Mouse (Mus musculus): ENCODE results near the gene Cct7.

The Cct7 gene

DNA sequence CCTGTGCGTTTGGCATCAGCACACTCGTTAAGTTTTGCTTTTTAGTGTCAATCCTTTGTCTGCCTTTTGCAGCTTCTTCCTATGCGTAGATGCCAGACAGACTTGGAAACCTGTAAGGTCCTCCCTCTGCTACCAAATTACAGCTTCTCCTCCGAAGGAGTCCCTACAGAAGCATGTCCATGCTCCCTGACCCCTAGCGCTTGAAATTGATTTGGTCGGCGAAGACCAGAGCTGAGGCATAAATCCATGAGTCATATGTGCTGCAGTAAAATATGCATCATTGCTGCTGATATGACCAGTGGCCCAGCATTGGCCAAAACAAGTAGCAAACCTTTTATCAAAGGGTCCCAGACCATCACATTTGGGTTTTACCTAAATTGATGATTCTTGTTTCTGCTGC is 1.5 kb downstream of the Cct7 start:
- DNase-seq = no peak

GRCm38 (mm10) chr6:85459621-85460020 is 8.3 kb downstream of the Cct7 start:
- no peak for DNase-seq

- no peak for DNase-seq
Observed at GRCm38 (mm10) chr6:85465381-85465780, 14.1 kb downstream of the Cct7 start.

DNA sequence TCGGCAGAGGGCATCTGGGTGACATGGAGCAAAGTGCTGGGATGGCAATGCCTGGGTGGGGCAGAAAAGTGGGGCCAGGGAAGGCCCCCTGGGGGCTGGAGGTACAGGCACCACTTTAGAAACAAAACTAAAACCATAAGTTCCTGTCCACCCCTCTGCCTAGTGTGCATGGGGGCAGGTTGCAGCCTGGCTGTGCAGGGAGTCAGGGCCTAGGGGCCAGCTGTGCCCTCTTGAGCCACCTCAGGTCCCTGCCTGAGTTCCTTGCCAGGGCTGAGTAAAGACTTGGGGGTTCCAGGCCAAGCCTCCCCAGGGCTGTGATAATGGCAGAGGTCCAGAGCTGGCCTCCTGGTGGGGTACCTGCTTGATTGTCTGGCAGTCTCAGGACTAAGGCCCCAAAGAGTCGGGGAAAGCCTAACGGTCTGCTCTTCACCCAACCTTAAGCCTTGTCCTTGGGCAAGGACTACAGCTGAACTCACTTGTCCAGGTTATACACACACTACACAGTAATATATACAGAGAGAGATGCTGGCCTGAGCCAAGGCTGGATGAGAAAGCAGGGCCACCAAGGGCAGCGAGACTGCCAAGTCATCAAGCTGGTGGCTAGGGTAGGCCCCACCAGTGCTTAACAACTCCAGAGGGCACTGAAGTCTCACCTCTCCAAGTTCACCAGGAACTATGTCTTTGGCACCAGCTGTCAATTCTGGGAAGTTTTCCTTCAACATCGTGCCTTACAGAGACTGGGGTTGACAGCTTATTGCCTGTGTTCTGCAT is 18.5 kb downstream of the Cct7 start:
- no peak for DNase-seq

GRCm38 (mm10) chr6:85471962-85472361 is 20.6 kb downstream of the Cct7 start:
- no peak for DNase-seq

- DNase-seq = no peak
Observed at GRCm38 (mm10) chr6:85472542-85472941, 21.2 kb downstream of the Cct7 start.

GRCm38 (mm10) chr6:85475581-85475980 is 24.3 kb downstream of the Cct7 start:
- DNase-seq = no peak

DNA sequence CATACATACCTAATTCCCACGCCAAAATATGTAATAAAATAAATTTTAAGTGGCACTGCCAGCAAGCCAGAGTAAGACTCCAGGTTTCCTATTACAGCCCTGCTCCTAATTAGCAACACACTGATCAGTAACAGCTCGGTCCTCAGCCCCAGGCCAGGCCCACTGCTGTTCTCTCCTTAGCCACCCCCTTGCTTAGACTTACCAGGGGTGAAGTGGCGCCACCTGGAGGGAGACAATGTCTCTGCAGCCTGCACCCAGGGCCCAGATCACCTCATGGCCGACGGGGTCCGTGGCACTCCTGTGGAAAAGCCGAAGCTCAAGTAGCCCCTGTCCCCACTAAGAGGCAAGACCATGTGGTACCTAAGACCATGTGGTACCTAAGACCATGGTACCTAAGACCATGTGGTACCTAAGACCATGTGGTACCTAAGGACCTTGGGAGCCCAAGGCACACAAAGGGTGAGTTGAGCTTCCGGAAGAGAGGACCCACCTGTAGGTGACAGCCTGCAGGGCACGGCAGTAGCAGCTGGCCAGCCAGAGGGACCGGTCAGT is 26.1 kb downstream of the Cct7 start:
- DNase-seq = peak; percentile 39

DNA sequence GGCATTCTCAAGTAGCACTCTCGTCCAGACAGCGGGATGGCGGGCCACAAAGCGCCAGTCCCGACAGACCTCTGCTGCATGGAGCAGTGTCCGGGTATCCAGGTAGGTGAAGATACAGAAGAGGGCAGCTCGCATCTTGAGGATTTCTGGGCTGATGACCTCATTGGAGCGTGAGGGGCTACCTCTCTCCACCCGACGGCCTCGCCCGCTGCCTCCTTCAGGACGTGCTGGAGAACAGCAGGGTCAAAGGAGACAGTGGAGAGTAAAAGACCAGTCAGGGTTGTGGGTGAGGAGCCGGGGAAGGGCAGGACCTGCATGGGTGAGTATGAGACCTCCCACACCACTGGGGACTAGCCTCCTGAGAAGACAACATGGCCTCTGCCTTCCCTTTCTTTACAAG is 27.1 kb downstream of the Cct7 start:
- DNase-seq = no peak

DNA sequence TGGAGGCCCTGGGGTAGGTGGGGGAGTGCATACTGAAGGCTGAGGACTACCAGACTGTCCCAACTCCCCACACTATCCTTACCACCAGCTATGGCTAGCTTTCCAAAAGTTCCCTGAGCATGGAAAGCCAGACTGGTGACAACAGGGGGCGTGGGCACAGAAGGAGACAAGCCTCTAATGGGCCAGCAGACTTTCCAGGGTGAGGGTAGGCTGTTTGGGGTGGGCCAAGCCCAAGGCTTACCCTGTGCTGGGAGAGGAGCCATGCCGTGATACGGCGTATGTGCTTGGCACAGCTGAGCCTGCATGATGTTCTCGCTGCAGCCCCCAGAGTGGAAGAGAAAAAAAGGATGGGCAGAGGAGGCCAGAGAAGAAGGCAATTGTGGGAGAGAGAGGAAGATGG is 28.7 kb downstream of the Cct7 start:
- DNase-seq = no peak

- no peak for DNase-seq
Observed at GRCm38 (mm10) chr6:85480685-85481084, 29.4 kb downstream of the Cct7 start.

- peak; percentile 6 for DNase-seq
Observed at GRCm38 (mm10) chr6:85483843-85484721, 32.8 kb downstream of the Cct7 start.

DNA sequence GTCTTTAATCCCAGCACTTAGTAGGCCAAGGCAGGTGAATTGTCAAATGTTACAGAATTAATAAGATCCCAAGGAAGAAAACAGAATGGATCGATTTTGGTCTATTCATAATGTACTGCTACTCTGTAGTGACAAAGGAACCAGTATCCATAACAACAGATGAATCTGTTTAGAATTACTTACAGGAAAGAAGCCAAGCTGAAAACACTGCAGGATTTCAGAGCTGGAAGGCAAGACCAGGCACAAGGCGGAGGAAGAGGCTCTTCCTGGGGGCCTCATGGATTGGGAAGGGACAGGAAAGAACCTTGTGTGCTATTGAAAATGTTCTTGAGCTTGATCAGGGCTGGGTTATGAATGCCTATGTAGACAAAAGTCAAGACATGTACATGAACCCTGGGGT is 34.4 kb downstream of the Cct7 start:
- no peak for DNase-seq

DNA sequence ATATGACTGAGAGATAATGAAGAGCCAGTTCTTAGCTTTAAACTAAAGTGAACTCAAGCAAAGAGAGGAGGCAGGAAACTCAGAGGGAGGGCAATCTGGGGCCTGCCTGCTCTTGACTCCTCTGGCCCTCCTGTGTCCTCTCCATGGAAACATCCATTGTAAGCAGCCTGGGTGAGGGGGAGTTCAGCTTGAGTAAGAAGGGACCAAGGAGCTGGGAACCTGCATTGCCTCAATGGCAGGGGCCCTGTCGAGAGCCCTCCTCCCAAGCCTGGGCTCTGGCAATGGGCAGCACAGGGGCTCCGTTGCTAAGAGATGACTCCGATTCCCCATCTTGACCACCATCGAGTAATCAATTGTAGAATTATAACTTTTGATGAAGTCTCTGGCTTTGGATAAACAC is 37.2 kb downstream of the Cct7 start:
- DNase-seq = no peak

DNA sequence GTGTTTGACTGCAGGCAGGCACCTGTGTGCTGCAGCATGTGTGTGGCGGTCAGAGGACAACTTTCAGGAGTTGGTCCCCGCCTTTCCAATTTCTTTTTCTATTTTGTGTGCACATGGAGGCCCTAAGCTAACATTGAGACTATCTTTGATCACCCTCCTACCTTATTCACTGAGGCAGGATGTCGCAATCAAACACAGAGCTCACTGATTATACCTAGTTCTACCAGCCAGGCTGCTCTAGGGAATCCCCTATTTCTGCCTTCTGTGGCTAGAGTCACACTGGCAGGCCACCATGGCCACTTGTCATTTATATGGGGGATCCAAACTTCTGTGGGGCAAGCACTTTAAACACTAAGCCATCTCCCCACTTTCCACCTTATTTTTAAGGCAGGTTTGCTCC is 38.4 kb downstream of the Cct7 start:
- DNase-seq = no peak

- no peak for DNase-seq
Observed at GRCm38 (mm10) chr6:85490252-85490651, 38.9 kb downstream of the Cct7 start.

- no peak for DNase-seq
Observed at GRCm38 (mm10) chr6:85491606-85492005, 40.3 kb downstream of the Cct7 start.

DNA sequence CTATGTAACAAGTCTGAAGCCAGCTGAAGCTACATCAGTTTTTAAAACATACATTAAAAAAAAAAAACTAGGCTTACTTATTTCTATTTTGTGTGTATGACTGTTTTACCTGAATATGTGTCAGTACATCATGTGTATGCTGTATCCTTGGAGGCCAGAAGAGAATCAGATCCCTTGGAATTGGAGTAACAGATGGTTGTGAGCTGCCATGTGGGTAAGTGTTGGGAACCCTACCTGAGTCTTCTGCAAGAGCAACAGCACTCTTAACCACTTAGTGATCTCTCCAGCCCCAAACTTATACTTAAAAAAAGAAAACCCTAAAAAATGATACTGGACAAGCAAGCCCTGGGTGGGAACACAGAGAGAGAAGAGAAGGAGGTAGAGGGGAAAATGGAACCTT is 45.7 kb downstream of the Cct7 start:
- DNase-seq = no peak

- no peak for DNase-seq
Observed at GRCm38 (mm10) chr6:85498147-85498546, 46.8 kb downstream of the Cct7 start.

GRCm38 (mm10) chr6:85500416-85500815 is 49.1 kb downstream of the Cct7 start:
- DNase-seq = no peak

DNA sequence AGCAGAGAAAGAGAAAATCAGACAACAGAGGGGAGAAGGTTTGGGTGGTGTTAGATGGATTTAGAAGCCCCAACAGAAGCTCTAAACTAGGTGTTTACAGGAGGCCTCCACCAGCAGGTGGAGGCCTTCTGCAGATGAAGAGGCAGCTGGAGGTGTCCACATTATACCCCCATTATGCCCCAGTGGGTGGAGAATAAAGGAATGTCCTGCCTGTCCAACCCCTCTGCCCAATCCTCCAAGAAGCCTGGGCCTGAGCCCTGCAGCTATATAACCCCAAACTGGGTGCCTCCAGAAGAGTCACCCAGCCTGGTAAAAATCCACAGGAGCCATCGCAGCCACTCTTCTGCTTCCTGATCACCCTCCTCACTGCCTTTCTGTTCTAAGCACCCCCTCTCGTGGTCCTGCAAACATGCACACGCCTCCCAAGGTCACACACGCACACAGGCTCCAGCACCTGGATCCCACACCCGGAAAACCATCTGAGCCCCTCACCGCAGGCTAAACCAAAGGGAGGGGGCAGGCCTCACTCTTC is 50.3 kb downstream of the Cct7 start:
- DNase-seq = no peak

DNA sequence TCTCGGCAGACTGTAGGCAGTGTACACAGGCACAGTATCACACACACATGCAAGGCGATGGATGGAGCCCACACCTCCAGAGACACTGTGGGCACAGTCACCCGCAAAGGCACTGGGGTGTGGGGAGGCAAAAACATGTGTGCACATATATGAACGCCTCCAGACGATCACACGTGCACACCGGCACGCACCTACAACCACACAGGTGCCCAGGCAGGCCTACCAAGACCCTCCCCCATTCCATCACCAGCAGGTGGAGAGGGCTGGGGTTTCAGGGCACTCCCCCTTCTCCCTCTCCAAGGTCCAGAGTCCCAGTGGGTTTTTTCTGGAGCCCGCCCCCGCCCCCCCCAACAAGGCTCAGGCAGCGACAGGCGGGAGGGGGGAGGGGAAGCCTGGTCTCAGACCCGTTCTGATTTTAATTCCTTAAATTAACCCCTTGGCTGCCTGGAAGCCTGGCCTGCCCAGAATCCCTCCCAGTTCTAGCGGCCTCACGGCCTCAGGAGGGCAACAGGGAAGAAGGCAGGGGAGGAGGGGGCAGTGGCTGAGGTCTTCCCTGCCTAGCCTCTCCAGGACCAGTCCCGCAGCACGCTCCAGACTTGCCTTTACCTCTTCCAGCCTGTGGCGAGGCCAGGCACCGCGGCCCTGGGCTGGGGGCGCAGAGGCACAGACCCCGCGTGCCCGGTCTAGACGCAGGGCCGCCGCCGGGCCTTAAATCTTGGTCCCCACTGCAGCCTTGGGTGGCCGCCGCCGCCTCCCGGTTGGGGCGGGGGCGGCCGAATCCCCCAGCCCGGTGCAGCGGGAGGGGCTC is 51.0 kb downstream of the Cct7 start:
- no peak for DNase-seq

DNA sequence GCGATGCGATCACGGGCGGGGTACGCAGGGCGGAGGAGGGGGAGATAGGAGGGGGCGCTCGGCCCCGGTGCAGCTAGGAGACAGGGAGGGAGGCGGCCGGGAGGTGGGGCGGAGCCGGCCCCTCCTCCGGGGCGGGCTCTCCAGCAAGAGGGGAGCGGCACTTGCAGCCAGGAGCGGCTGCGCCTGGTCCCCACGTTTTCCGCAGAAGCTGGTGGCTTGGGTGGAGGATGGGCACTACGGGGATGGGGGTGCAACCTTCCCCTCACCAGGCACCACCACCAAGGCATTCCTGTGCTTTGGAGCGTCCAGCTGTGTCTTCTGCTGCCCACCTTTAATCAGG is 51.6 kb downstream of the Cct7 start, which contains the start of gene Fbxo41:
Gene Fbxo41, minus strand, starts transcription at position 84 of the 340 bp plus-strand sequence.
- no peak for DNase-seq

Measured in thymus, postnatal 25 days (tissue).